Mouse (Mus musculus): ENCODE data around the gene Btbd35f5. TPM values are rescaled to one million over a fixed set of nuclear protein-coding genes. Genes with fewer than 3 reads are reported as not detected.
"Not testable (repeated sequence)": the region's sequence is repeated elsewhere in the genome, so short reads cannot be mapped to it uniquely, and the experiment has no call there.

Gene Btbd35f5
- total RNA-seq (2021): not detected
- long read RNA-seq, experiment 1: 0 reads
- long read RNA-seq, experiment 2: 0 reads

DNA sequence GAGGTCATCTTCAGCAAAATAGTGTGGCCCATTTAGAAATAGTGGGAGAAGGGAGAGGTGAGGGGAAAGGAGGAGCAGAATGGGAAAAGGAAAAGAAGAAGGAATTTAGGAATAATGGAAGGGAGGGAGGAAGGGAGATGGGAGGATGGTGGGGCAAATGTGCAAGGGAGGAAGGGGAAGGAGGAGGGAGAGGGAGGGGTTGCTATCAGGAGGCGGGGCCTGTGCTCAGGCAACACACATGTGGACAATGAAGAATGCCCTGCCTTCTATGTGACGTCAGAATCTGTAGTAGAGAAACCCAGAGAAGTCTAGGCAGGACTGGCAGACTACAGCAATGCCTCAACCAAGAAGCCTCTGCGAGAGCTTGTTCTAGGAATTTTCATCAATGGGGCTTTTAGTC, at the start of gene Btbd35f5:
Gene Btbd35f5 (plus strand): TSS at position 301 of the 400 bp plus-strand sequence.
- intact Hi-C loops (cut with DNase I); H3K27ac ChIP-seq; DNase-seq (ENCODE audit: extremely low spot score in 1 of 2, low spot score in 2 of 2); H3K4me3 ChIP-seq: not testable (repeated sequence)

- H3K4me3 ChIP-seq; DNase-seq (ENCODE audit: extremely low spot score in 1 of 2, low spot score in 2 of 2); intact Hi-C loops (cut with DNase I): not testable (repeated sequence)
Observed at GRCm38 (mm10) chrX:32941468-32941867, 32.2 kb upstream of the Btbd35f5 start, which contains the start of gene Gm21789. Gene Gm21789 (plus strand): TSS chrX:32941768.

More at GRCm38 (mm10) chrX:32941468-32941867, 32.2 kb upstream of the Btbd35f5 start, which contains the start of gene Gm21789:
- H3K27ac ChIP-seq: not testable (repeated sequence)

Other genes starting within 250 kb of the Btbd35f5 start
- not detected for gene Btbd35f21, start 247.8 kb upstream of the Btbd35f5 start, total RNA-seq (2021)
- not detected for gene Btbd35f30, start 79.3 kb upstream of the Btbd35f5 start, total RNA-seq (2021)
- not detected for gene Gm21789, start 32.1 kb upstream of the Btbd35f5 start, total RNA-seq (2021)

All from left cerebral cortex, adult 2 months (tissue).